Mouse (Mus musculus): ENCODE data around the gene Luc7l2. TPM values are rescaled to one million over a fixed set of nuclear protein-coding genes. Genes with fewer than 3 reads are reported as not detected.
A peak's percentile ranks its signal among the peaks of the same experiment; 100 is the strongest.
"Not testable (repeated sequence)": the region's sequence is repeated elsewhere in the genome, so short reads cannot be mapped to it uniquely, and the experiment has no call there.

The Luc7l2 gene
- polyA plus RNA-seq, 1 experiment, result 194 TPM

GRCm38 (mm10) chr6:38533428-38534405 is 17.4 kb upstream of the Luc7l2 start, which contains the start of gene Fmc1:
Gene Fmc1, plus strand, starts transcription at chr6:38533502.
- H3K27me3 ChIP-seq (ENCODE audit: control insufficient read depth, insufficient read depth, low read length), result no peaks in the 10 kb centered on the region
- peak; percentile 99 to 100 for DNase-seq
- H3K27ac ChIP-seq (ENCODE audit: insufficient read depth, low read length), result peak within 1 kb of the TSS; percentile 88
- 2% methylated on average over 41 of the region's 41 CpGs for WGBS
- TF ChIP-seq CTCF (IDR thresholded peaks at IDR 0.05; ENCODE audit: borderline replicate concordance, insufficient read depth, low read depth, low read length), result no peak; the same call in 1 of the 2 replicates
- peak; percentile 92 for TF ChIP-seq POLR2A (IDR thresholded peaks at IDR 0.05; ENCODE audit: borderline replicate concordance, insufficient read depth, low read length)
- no peaks in the 10 kb centered on the region for H3K4me1 ChIP-seq (ENCODE audit: control insufficient read depth, insufficient read depth, low read length)
- H3K4me3 ChIP-seq (replicated peaks; ENCODE audit: insufficient read depth, low read depth, low read length), result peak within 1 kb of the TSS; percentile 69

DNA sequence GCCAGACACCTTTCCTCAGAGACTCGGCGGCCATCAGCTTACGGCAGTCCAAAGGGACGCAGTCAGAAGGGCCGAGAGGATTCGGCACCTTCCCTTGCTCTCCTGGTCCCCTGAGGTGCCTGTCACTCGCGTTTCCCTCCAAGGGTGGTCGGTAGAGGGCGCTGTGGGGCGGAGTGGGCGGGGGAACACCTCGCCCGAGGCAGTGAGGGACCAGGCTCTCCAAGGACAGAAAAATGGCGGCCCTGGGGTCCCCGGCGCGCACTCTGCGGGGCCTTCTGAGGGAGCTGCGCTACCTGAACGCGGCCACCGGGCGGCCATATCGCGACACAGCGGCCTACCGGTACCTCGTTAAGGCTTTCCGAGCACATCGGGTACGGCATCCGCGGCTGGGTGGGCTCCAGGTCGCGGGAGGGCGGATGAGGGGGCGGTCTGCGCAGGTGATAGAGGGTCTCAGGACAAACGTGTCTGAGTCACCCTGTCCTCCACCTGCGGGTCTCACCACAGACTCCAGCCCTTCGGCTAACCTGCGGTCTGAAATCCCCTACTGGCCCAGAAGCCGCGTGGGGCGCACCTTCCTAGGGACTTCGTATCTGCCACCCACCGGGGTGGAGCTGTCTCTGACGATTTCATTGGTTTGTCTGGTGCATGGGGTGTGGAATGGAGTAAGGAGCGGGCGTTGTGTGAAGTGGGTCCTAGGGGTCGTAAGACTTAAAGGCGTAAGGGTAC is 16.3 kb upstream of the Luc7l2 start:
- no peaks in the 10 kb centered on the region for H3K4me1 ChIP-seq (ENCODE audit: control insufficient read depth, insufficient read depth, low read length)
- no peaks in the 10 kb centered on the region for H3K27me3 ChIP-seq (ENCODE audit: control insufficient read depth, insufficient read depth, low read length)
- peak; percentile 63; the same call in 1 of the 2 replicates for TF ChIP-seq POLR2A (IDR thresholded peaks at IDR 0.05; ENCODE audit: borderline replicate concordance, insufficient read depth, low read length)
- TF ChIP-seq CTCF (IDR thresholded peaks at IDR 0.05; ENCODE audit: borderline replicate concordance, insufficient read depth, low read depth, low read length), result peak; percentile 90
- peak; percentile 97 to 100 for DNase-seq
- peak overlapping the region; percentile 69 for H3K4me3 ChIP-seq (replicated peaks; ENCODE audit: insufficient read depth, low read depth, low read length)
- WGBS, result under 1% methylated on average over 53 of the region's 53 CpGs
- H3K27ac ChIP-seq (ENCODE audit: insufficient read depth, low read length), result peak overlapping the region; percentile 95

- H3K27ac ChIP-seq (ENCODE audit: insufficient read depth, low read length), result peak overlapping the region; percentile 95
- H3K4me3 ChIP-seq (replicated peaks; ENCODE audit: insufficient read depth, low read depth, low read length), result peak overlapping the region; percentile 69
- H3K4me1 ChIP-seq (ENCODE audit: control insufficient read depth, insufficient read depth, low read length), result no peaks in the 10 kb centered on the region
- TF ChIP-seq POLR2A (IDR thresholded peaks at IDR 0.05; ENCODE audit: borderline replicate concordance, insufficient read depth, low read length), result no peak
- no peak for TF ChIP-seq CTCF (IDR thresholded peaks at IDR 0.05; ENCODE audit: borderline replicate concordance, insufficient read depth, low read depth, low read length)
- no peak for DNase-seq
- H3K27me3 ChIP-seq (ENCODE audit: control insufficient read depth, insufficient read depth, low read length), result no peaks in the 10 kb centered on the region
- 0% methylated on average over 9 of the region's 9 CpGs for WGBS
Observed at GRCm38 (mm10) chr6:38535366-38535690, 15.8 kb upstream of the Luc7l2 start.

GRCm38 (mm10) chr6:38535788-38536187 is 15.3 kb upstream of the Luc7l2 start:
- no peak for DNase-seq
- Histone ChIP-seq H3K4me3 (replicated peaks; ENCODE audit: insufficient read depth, low read depth, low read length) (peak overlapping the region; percentile 9), H3K27me3 (ENCODE audit: control insufficient read depth, insufficient read depth, low read length) (no peaks in the 10 kb centered on the region), H3K27ac (ENCODE audit: insufficient read depth, low read length) (no peak overlapping the region), H3K4me1 (ENCODE audit: control insufficient read depth, insufficient read depth, low read length) (no peaks in the 10 kb centered on the region)
- no peak for TF ChIP-seq POLR2A (IDR thresholded peaks at IDR 0.05; ENCODE audit: borderline replicate concordance, insufficient read depth, low read length)
- no peak for TF ChIP-seq CTCF (IDR thresholded peaks at IDR 0.05; ENCODE audit: borderline replicate concordance, insufficient read depth, low read depth, low read length)
- WGBS, result 48% methylated on average over 1 of the region's 1 CpGs

GRCm38 (mm10) chr6:38544141-38544540 is 7.0 kb upstream of the Luc7l2 start:
- H3K27ac ChIP-seq (ENCODE audit: insufficient read depth, low read length); H3K4me1 ChIP-seq (ENCODE audit: control insufficient read depth, insufficient read depth, low read length): not testable (repeated sequence)
- WGBS, result 53% methylated on average over 5 of the region's 5 CpGs

GRCm38 (mm10) chr6:38547005-38547404 is 4.1 kb upstream of the Luc7l2 start:
- 83% methylated on average over 2 of the region's 2 CpGs for WGBS
- H3K4me3 ChIP-seq (replicated peaks; ENCODE audit: insufficient read depth, low read depth, low read length); H3K27me3 ChIP-seq (ENCODE audit: control insufficient read depth, insufficient read depth, low read length); H3K4me1 ChIP-seq (ENCODE audit: control insufficient read depth, insufficient read depth, low read length); DNase-seq; H3K27ac ChIP-seq (ENCODE audit: insufficient read depth, low read length): not testable (repeated sequence)

More at GRCm38 (mm10) chr6:38544141-38544540, 7.0 kb upstream of the Luc7l2 start:
- DNase-seq; H3K27me3 ChIP-seq (ENCODE audit: control insufficient read depth, insufficient read depth, low read length); H3K4me3 ChIP-seq (replicated peaks; ENCODE audit: insufficient read depth, low read depth, low read length): not testable (repeated sequence)

GRCm38 (mm10) chr6:38547707-38548106 is 3.4 kb upstream of the Luc7l2 start:
- WGBS, result 87% methylated on average over 1 of the region's 1 CpGs
- DNase-seq, result no peak
- H3K27ac ChIP-seq (ENCODE audit: insufficient read depth, low read length), result no peak overlapping the region
- no peak overlapping the region for H3K4me3 ChIP-seq (replicated peaks; ENCODE audit: insufficient read depth, low read depth, low read length)
- no peaks in the 10 kb centered on the region for H3K27me3 ChIP-seq (ENCODE audit: control insufficient read depth, insufficient read depth, low read length)
- H3K4me1 ChIP-seq (ENCODE audit: control insufficient read depth, insufficient read depth, low read length), result peaks cover 4% of the 10 kb centered on the region; the same call in 1 of the 2 replicates
- TF ChIP-seq CTCF (IDR thresholded peaks at IDR 0.05; ENCODE audit: borderline replicate concordance, insufficient read depth, low read depth, low read length) (no peak), POLR2A (IDR thresholded peaks at IDR 0.05; ENCODE audit: borderline replicate concordance, insufficient read depth, low read length) (no peak)

DNA sequence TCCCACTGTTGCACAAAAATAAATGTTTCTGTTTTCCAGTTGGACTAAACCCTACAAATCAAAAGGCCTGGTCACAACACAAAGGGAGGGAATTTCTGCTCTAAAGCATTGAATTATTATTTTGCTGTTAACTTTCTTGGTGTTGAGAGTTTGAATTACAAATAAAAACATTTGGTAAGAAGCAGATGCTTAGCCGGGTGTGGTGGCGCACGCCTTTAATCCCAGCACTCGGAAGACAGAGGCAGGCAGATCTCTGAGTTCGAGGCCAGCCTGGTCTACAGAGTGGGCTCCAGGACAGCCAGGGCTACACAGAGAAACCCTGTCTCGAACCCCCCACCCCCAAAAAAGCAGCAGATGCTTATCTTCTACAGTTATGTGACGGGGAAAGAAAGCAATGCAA is 2.5 kb upstream of the Luc7l2 start:
- WGBS, result 93% methylated on average over 7 of the region's 7 CpGs
- not testable (repeated sequence) for H3K27ac ChIP-seq (ENCODE audit: insufficient read depth, low read length); DNase-seq; H3K4me3 ChIP-seq (replicated peaks; ENCODE audit: insufficient read depth, low read depth, low read length); H3K4me1 ChIP-seq (ENCODE audit: control insufficient read depth, insufficient read depth, low read length); H3K27me3 ChIP-seq (ENCODE audit: control insufficient read depth, insufficient read depth, low read length)

DNA sequence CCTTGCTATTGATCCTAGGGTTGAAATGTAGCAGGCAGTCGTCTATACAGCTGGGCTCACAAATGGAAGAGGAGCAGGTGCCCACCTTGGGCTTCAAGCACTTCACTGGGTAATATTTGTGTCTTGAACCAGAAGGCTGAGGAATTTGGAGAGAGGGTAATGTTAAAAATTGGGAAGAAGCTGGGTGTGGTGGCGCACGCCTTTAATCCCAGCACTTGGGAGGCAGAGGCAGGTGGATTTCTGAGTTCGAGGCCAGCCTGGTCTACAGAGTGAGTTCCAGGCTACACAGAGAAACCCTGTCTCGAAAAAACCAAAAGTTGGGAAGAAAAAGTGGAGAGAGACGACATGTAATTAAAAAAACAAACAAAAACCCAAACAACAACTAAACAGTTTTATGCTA is 1.3 kb upstream of the Luc7l2 start:
- not testable (repeated sequence) for H3K27ac ChIP-seq (ENCODE audit: insufficient read depth, low read length); H3K4me1 ChIP-seq (ENCODE audit: control insufficient read depth, insufficient read depth, low read length); H3K27me3 ChIP-seq (ENCODE audit: control insufficient read depth, insufficient read depth, low read length); DNase-seq
- peak overlapping the region; percentile 31 for H3K4me3 ChIP-seq (replicated peaks; ENCODE audit: insufficient read depth, low read depth, low read length)
- 65% methylated on average over 6 of the region's 6 CpGs for WGBS
